Mouse (Mus musculus) megakaryocyte-erythroid progenitor cell, adult 5 weeks (primary cell): Measurements from ENCODE around the gene Dmkn. TPM values are rescaled to one million over a fixed set of nuclear protein-coding genes. Genes with fewer than 3 reads are reported as not detected.

Experiments
- polyA plus RNA-seq: library from polyadenylated mRNA; stranded (reverse); fragments of >175 nt; gene quantifications from 2 replicates; pipeline ENCODE4 v1.2.3, GENCODE M21; 2012

The Dmkn gene
- 2.0 and 6.7 TPM in 2 replicates for polyA plus RNA-seq

DNA sequence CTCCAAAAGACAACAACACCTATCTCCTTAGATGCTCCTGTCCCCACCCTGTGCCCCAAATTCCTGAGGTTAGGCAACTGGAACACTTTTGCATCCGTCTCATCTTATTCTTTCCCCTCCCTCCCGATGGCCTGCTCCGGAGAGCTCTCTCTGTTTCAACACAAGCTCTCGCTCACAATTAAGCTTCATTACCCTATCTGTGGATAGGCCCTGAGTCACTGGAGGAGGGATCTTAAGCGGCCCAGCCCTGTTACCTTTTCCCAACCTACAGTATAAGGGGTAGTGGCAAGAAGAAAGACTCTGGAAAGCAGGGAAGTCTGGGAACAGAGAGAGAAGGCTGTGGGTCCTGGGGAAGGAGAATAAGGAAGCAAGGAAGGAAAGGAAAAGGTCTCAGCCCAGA lies at the start of gene Dmkn:
Gene Dmkn, plus strand, starts transcription at position 301 of the 400 bp plus-strand sequence.

DNA sequence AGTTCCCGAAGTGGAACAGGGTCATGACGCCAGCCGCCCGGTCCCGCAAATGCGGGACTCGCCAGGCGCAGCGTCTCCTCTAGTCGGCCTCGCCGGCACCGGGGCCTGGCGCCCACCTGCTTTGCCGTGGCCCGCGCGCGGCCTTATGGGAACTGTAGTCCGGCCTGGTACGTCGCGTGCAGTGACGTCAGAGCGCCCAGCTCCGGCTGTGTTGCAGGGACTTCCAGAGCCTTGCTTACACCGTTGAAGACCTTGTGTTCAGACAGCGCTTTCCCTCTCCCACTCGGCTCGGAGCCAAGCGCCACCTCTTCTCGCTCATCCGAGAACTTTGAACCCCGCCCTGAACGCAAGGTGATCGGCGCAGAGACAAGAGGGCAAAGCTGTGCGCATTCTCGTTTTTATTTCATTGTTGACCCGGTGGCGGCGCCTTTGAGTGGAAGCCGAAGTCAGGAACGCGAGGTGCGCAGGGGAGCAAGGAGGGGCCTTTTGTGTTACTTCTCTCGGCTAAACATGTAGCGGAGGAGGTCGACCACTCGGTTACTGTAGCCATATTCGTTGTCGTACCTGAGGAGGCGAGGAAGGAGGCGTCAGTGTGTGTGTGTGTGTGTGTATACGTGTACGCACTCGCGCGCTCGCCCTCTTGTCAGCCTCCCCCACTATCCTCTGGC lies 34.0 kb upstream of the Dmkn start, which contains the start of gene Tmem147:
Gene Tmem147, minus strand, starts transcription at position 145 of the 668 bp plus-strand sequence.

DNA sequence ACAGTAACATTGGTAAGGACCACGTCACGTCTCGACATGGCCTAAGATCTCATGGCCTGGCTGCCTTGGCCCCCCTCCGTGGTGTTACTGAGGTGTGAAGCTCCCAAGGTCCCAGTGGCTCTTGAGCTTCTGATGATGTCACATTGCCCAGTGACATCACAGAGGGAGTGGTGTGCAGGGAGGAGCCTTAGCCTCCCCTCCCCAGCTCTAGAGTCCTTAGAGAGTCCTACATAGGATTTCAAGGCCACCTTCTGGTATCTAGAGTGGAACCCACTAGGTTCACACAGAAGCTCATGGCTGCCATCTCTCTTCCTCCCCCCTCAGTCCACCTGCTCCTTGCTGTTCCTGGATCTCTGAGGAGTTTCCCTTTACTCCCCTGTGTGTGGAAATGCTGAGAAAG lies 19.9 kb upstream of the Dmkn start, which contains the start of gene Gapdhs:
Gene Gapdhs, minus strand, starts transcription at position 65 of the 400 bp plus-strand sequence.

DNA sequence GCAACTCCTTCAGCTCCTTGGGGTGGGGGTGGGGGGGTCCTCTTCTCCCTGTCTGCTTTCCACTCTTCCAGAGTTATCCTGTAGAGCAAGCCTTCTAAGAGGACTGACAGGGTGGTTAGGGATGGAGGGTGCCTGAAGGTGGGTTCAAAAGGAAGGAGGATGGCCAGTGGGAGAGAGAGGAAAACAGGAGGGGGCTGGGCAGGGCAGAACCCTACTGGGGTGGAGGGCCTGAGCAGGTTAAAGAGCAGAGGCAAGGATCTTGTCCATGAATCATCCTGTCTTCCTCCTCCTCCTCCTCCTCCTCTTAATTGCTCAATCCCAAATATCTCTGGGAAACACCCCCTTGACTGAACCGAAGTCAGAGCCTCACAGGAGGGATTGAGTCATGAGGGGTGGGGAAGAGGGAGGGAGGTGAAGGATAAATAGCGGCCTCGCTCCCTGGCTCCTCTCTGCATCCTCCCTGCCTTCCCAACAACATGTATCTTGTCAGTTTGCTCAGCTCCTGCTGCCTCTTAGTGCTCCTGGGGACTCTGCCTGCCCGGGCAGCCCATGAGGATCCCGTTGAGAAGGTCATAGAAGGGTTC lies 12.4 kb upstream of the Dmkn start, which contains the start of gene Sbsn:
Gene Sbsn, plus strand, starts transcription at position 386 of the 584 bp plus-strand sequence.

DNA sequence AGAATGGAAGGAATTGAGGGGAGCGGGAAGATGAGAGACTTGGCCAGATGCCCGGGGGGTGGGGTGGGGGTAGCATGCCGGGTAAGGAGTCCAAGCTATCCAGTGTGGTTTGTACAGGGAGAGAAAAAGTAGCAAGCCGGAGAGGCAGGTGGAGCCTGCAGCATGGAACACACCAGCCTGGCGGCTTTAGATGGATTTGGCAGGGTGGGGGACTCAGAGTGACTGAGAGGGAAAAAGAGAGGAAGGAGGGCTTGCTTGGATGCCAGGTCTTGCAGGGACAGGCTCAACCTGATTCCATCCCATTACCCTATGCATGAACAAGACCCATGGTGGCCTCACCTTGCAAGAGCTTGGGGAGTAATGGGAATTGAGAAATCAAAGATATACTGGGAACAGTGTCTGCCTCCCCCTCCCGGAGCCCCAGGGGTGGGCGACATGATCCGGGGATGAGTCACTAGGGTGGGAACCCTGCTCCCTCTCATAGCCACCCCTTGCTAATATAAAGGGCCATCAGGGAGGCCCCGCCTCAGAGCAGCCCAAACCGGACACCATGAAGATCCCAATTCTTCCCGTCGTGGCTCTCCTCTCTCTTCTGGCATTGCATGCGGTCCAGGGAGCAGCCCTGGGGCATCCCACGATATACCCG lies 23.9 kb downstream of the Dmkn start, which contains the start of gene Krtdap:
Gene Krtdap, plus strand, starts transcription at position 520 of the 646 bp plus-strand sequence.

DNA sequence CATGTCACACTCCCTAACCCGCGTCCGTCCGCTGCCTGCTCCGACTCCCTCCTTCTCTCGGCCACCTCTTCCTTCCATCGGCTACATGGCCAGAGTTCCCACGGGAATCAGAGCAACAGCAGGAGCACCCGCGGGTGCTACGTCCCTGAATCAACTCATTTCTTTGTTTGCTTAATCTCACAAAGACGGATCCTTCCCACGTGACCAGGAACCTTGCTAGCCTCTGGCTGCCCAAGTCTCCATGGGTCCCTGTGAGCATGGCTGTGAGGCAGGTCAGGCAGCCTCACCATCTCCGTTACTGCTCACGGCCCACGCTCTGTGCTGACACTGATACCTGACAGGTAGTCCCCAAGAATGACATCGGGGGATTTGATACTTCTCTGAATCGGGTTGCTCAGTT lies 60.1 kb downstream of the Dmkn start, which contains the start of gene Ffar2:
Gene Ffar2, minus strand, starts transcription at position 101 of the 400 bp plus-strand sequence.

Other genes starting within 250 kb of the Dmkn start
- gene Arhgap33, start 228.7 kb upstream of the Dmkn start, polyA plus RNA-seq, result 74.2 and 104 TPM in 2 replicates
- gene Hspb6, start 211.6 kb upstream of the Dmkn start, polyA plus RNA-seq, result 6.5 and 7.0 TPM in 2 replicates
- 20.5 and 24.2 TPM in 2 replicates for gene Proser3, start 211.5 kb upstream of the Dmkn start, polyA plus RNA-seq
- gene Lin37, start 203.9 kb upstream of the Dmkn start, polyA plus RNA-seq, result 64.1 and 77.3 TPM in 2 replicates
- gene U2af1l4, start 200.5 kb upstream of the Dmkn start, polyA plus RNA-seq, result 86.2 and 92.8 TPM in 2 replicates
- gene Gm49396, start 200.4 kb upstream of the Dmkn start, polyA plus RNA-seq, result 3.0 and 6.0 TPM in 2 replicates
- gene Psenen, start 200.1 kb upstream of the Dmkn start, polyA plus RNA-seq, result 48.5 and 51.9 TPM in 2 replicates
- 8.8 and 9.3 TPM in 2 replicates for gene Igflr1, start 198.3 kb upstream of the Dmkn start, polyA plus RNA-seq
- gene Kmt2b, start 175.0 kb upstream of the Dmkn start, polyA plus RNA-seq, result 80.2 and 109 TPM in 2 replicates
- gene Zbtb32, start 164.8 kb upstream of the Dmkn start, polyA plus RNA-seq, result 0.64 TPM in 1 of 2 replicates, not detected in the other
- 0.46 and 0.82 TPM in 2 replicates for gene Upk1a, start 150.9 kb upstream of the Dmkn start, polyA plus RNA-seq
- gene Cox6b1, start 137.6 kb upstream of the Dmkn start, polyA plus RNA-seq, result 70.6 and 81.6 TPM in 2 replicates
- 0.23 and 0.25 TPM in 2 replicates for gene Etv2, start 127.9 kb upstream of the Dmkn start, polyA plus RNA-seq
- 287 and 309 TPM in 2 replicates for gene Rbm42, start 113.4 kb upstream of the Dmkn start, polyA plus RNA-seq
- gene Haus5, start 98.8 kb upstream of the Dmkn start, polyA plus RNA-seq, result 39.5 and 49.7 TPM in 2 replicates
- not detected in 2 replicates for gene Pmis2, start 92.2 kb upstream of the Dmkn start, polyA plus RNA-seq
- not detected in 2 replicates for gene 2200002J24Rik, start 64.8 kb upstream of the Dmkn start, polyA plus RNA-seq
- 0.93 and 1.6 TPM in 2 replicates for gene Atp4a, start 51.5 kb upstream of the Dmkn start, polyA plus RNA-seq
- gene Tmem147, start 34.2 kb upstream of the Dmkn start, polyA plus RNA-seq, result 48.5 and 64.1 TPM in 2 replicates
- gene Gapdhs, start 20.1 kb upstream of the Dmkn start, polyA plus RNA-seq, result not detected in 2 replicates
- 1.7 and 3.2 TPM in 2 replicates for gene Sbsn, start 12.3 kb upstream of the Dmkn start, polyA plus RNA-seq
- gene Krtdap, start 24.1 kb downstream of the Dmkn start, polyA plus RNA-seq, result not detected in 2 replicates
- gene Ffar2, start 60.0 kb downstream of the Dmkn start, polyA plus RNA-seq, result 11.4 and 19.2 TPM in 2 replicates
- not detected in 2 replicates for gene Ffar3, start 92.4 kb downstream of the Dmkn start, polyA plus RNA-seq
- gene Ffar1, start 97.8 kb downstream of the Dmkn start, polyA plus RNA-seq, result 0.10 and 0.13 TPM in 2 replicates
- 5.0 and 5.4 TPM in 2 replicates for gene Cd22, start 116.6 kb downstream of the Dmkn start, polyA plus RNA-seq
- gene Mag, start 151.1 kb downstream of the Dmkn start, polyA plus RNA-seq, result 0.37 and 0.72 TPM in 2 replicates
- gene Hamp2, start 160.9 kb downstream of the Dmkn start, polyA plus RNA-seq, result not detected in 2 replicates
- not detected in 2 replicates for gene Hamp, start 180.3 kb downstream of the Dmkn start, polyA plus RNA-seq
- gene Usf2, start 193.0 kb downstream of the Dmkn start, polyA plus RNA-seq, result 169 and 182 TPM in 2 replicates
- 1.3 and 1.5 TPM in 2 replicates for gene Lsr, start 209.7 kb downstream of the Dmkn start, polyA plus RNA-seq
- 0.08 TPM in 1 of 2 replicates, not detected in the other for gene Fam187b, start 210.0 kb downstream of the Dmkn start, polyA plus RNA-seq